Mouse (Mus musculus) liver, embryonic 13.5 days (tissue): ENCODE results near the gene Uts2r. TPM values are rescaled to one million over a fixed set of nuclear protein-coding genes. Genes with fewer than 3 reads are reported as not detected.

ENCODE experiments used
- ATAC-seq: fragments of 200-750 bp; cut with Nextera tagmentation; 2 replicates; pipeline ENCODE4 v1.8.0; 2017; ENCODE audit warnings: low read depth, mild to moderate bottlenecking, moderate number of reproducible peaks, moderate library complexity
- DNase-seq: peaks from one replicate; pipeline ENCODE4 v3.0.0; 2022
- H3K27ac ChIP-seq: fragments of 300-500 bp; sonication (generic); 2 replicates; pipeline ENCODE4 v1.5.1; 2015; ENCODE audit warnings: moderate library complexity, mild to moderate bottlenecking, inconsistent platforms
- H3K27me3 ChIP-seq: fragments of 300-500 bp; sonication (generic); 2 replicates; pipeline ENCODE4 v1.6.1; 2015; ENCODE audit warnings: mild to moderate bottlenecking, inconsistent platforms
- H3K36me3 ChIP-seq: fragments of 300-500 bp; sonication (generic); 2 replicates; pipeline ENCODE4 v1.6.1; 2015; ENCODE audit warnings: mild to moderate bottlenecking, inconsistent platforms
- H3K4me1 ChIP-seq: fragments of 300-500 bp; sonication (generic); replicated peaks from 2 replicates; pipeline ENCODE4 v1.6.1; 2015; ENCODE audit warnings: inconsistent platforms
- H3K4me2 ChIP-seq: fragments of 300-500 bp; sonication (generic); 2 replicates; pipeline ENCODE4 v1.6.1; 2015; ENCODE audit warnings: inconsistent platforms, mild to moderate bottlenecking, moderate library complexity
- H3K4me3 ChIP-seq: fragments of 300-500 bp; sonication (generic); replicated peaks from 2 replicates; pipeline ENCODE4 v1.5.1; 2015; ENCODE audit warnings: mild to moderate bottlenecking, inconsistent platforms
- H3K9ac ChIP-seq: fragments of 300-500 bp; sonication (generic); 2 replicates; pipeline ENCODE4 v1.6.1; 2015; ENCODE audit warnings: mild to moderate bottlenecking, inconsistent platforms
- H3K9me3 ChIP-seq: fragments of 300-500 bp; sonication (generic); replicated peaks from 2 replicates; pipeline ENCODE4 v1.6.1; 2016; ENCODE audit warnings: inconsistent platforms
- WGBS: fragments of 180-500 bp; shearing (Covaris S2); methylation state at CpG from one replicate; pipeline ENCODE4 v1.1.7; 2015; ENCODE audit not compliant: insufficient replicate concordance; 5-methylcytosine and 5-hydroxymethylcytosine counted together
- polyA plus RNA-seq: library from polyadenylated mRNA; unstranded; fragments of >200 nt; fragmentation: Nextera tagmentation; extraction: Ambion mirVana; gene quantifications from 2 replicates; pipeline ENCODE4 v1.2.1, GENCODE M21; 2015

Gene Uts2r
- polyA plus RNA-seq, 1 experiment from 2014 or later: not detected

DNA sequence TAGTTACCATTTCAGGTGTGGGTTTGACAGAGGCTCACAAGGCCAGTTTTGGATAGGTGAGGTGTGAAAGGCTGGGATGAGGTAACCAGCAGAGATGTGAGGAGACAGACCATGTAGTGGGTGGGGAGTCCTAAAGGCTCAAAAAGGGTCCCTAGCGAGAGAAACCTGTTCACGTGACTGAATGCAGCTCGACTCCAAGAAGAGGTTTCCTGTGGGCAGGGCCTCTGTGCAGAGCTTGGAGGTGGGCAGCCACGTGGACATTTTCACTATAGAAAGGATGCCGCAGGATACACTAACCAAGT is 43.7 kb downstream of the Uts2r start:
- ATAC-seq: no peak
- H3K27ac ChIP-seq: no peak overlapping the region
- WGBS: 3% methylated on average over 5 of the region's 5 CpGs
- no peaks in the 10 kb centered on the region for H3K27me3 ChIP-seq
- peak overlapping the region; percentile 76 for H3K4me3 ChIP-seq
- H3K4me1 ChIP-seq: peaks cover 24% of the 10 kb centered on the region
- DNase-seq: no peak
- H3K9ac ChIP-seq: peak overlapping the region; percentile 8; the same call in 1 of the 2 replicates
- 0 out of 2 replicates have a peak, but pooled peaks cover 6% of the 10 kb centered on the region for H3K36me3 ChIP-seq
- H3K4me2 ChIP-seq: peak overlapping the region; percentile 96
- H3K9me3 ChIP-seq: no peaks in the 10 kb centered on the region

GRCm38 (mm10) chr11:121204161-121205006 is 44.3 kb downstream of the Uts2r start, which contains the start of the genes Hexdc and Ogfod3:
TSS of gene Hexdc (plus strand) at chr11:121204433.
TSS of gene Ogfod3 (minus strand) at chr11:121204711.
- under 1% methylated on average over 70 of the region's 70 CpGs for WGBS
- DNase-seq (peak; percentile 97), ATAC-seq (peak; percentile 99)
- H3K4me3 ChIP-seq: peak within 1 kb of the TSS; percentile 76
- H3K9ac ChIP-seq: peak within 1 kb of the TSS; percentile 77
- H3K4me2 ChIP-seq: peak within 1 kb of the TSS; percentile 96
- H3K4me1 ChIP-seq: peaks cover 24% of the 10 kb centered on the region
- H3K27ac ChIP-seq: peak within 1 kb of the TSS; percentile 72
- H3K36me3 ChIP-seq: 0 out of 2 replicates have a peak, but pooled peaks cover 6% of the 10 kb centered on the region
- H3K9me3 ChIP-seq: no peaks in the 10 kb centered on the region
- no peaks in the 10 kb centered on the region for H3K27me3 ChIP-seq

Other genes with a start within 250 kb of the Uts2r start
- 1.8 TPM in 2 replicates for gene Ccdc57, start 227.4 kb upstream of the Uts2r start, polyA plus RNA-seq
- gene Slc16a3, start 211.8 kb upstream of the Uts2r start, polyA plus RNA-seq: 71.4 and 81.7 TPM in 2 replicates
- gene Csnk1d, start 168.9 kb upstream of the Uts2r start, polyA plus RNA-seq: 36.8 and 46.3 TPM in 2 replicates
- gene Cd7, start 120.9 kb upstream of the Uts2r start, polyA plus RNA-seq: 0.39 and 0.53 TPM in 2 replicates
- gene Sectm1b, start 96.7 kb upstream of the Uts2r start, polyA plus RNA-seq: 0.09 and 0.33 TPM in 2 replicates
- gene Sectm1a, start 79.1 kb upstream of the Uts2r start, polyA plus RNA-seq: 0.76 and 1.2 TPM in 2 replicates
- gene Tex19.2, start 41.6 kb upstream of the Uts2r start, polyA plus RNA-seq: 0.08 and 0.12 TPM in 2 replicates
- gene Tex19.1, start 14.1 kb upstream of the Uts2r start, polyA plus RNA-seq: 0.09 and 0.19 TPM in 2 replicates
- 2.2 and 2.4 TPM in 2 replicates for gene Hexdc, start 44.2 kb downstream of the Uts2r start, polyA plus RNA-seq
- 14.7 and 14.9 TPM in 2 replicates for gene Ogfod3, start 44.4 kb downstream of the Uts2r start, polyA plus RNA-seq
- gene Cybc1, start 69.1 kb downstream of the Uts2r start, polyA plus RNA-seq: 20.0 and 21.0 TPM in 2 replicates
- gene Narf, start 77.0 kb downstream of the Uts2r start, polyA plus RNA-seq: 101 and 117 TPM in 2 replicates
- 3.4 and 3.9 TPM in 2 replicates for gene Foxk2, start 99.7 kb downstream of the Uts2r start, polyA plus RNA-seq
- 21.8 and 23.2 TPM in 2 replicates for gene Wdr45b, start 194.2 kb downstream of the Uts2r start, polyA plus RNA-seq
- 0.82 and 0.88 TPM in 2 replicates for gene Rab40b, start 228.0 kb downstream of the Uts2r start, polyA plus RNA-seq